In the genomic region with DNA sequence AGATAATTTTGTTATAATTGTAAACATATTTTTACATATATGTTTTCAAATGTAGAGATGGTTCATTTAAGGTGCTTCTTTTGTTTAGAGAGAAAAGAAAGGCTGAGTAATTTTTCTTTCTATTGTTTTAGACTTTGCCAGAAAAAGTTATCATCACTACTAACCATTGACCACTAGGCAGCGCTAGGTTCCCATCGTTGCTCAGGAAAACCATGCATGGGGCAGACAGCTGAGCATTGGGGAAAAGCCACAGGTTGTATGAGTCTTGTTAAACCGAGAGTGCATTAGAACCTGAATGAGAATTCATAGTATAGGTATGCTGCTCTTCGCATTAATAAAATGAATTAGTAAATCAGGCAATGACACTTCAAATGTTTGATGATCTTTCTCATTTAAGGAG, we compare ENCODE assay signal across 10 mouse cellular contexts.
DNase-seq lines count a peak whose midpoint lies in the region; ATAC-seq lines count a peak whose summit lies in the region.
"Had no signal": no experiment of that assay in that cellular context is flagged by ENCODE, and none has a peak within 500 bp of the region (broad histone marks: within the 10 kb centered on the region; RNA-seq: fewer than 3 reads in every experiment).

No protein-coding gene starts in this region.

- no peaks in the 10 kb centered on the region for H3K9me3 ChIP-seq in embryonic facial prominence, embryonic 11.5 days (replicated peaks; ENCODE audit: control insufficient read depth, low read length)
- H3K9me3 ChIP-seq: G1E; heart, embryonic 15.5 days had no signal

- H3K27ac ChIP-seq in embryonic facial prominence, embryonic 11.5 days (replicated peaks; ENCODE audit: low read depth, low read length), result no peak overlapping the region
- H3K27ac ChIP-seq: heart, embryonic 15.5 days had no signal

- WGBS in embryonic facial prominence, embryonic 11.5 days, result 17% methylated on average over 4 of the region's 4 CpGs

- intact Hi-C loops in gastrocnemius, postnatal 14 days (cut with DNase I; ENCODE audit: low total_unique reads), result loop anchor here (10.0 kb wide), 1 partner anchor 1396 kb away; no protein-coding TSS in a partner anchor

- no peaks in the 10 kb centered on the region for H3K4me1 ChIP-seq in embryonic facial prominence, embryonic 11.5 days (ENCODE audit: control insufficient read depth, insufficient read depth, low read length)
- H3K4me1 ChIP-seq: heart, embryonic 15.5 days had no signal

- no peaks in the 10 kb centered on the region for H3K36me3 ChIP-seq in embryonic facial prominence, embryonic 11.5 days (replicated peaks; ENCODE audit: control insufficient read depth, insufficient read depth, low read depth, low read length)
- H3K36me3 ChIP-seq: G1E; heart, embryonic 15.5 days had no signal

- H3K27me3 ChIP-seq in embryonic facial prominence, embryonic 11.5 days (ENCODE audit: control insufficient read depth, insufficient read depth, low read length), result no peaks in the 10 kb centered on the region
- H3K27me3 ChIP-seq: heart, embryonic 15.5 days had no signal

- peak; percentile 8 for DNase-seq in gastrocnemius, postnatal 10 days
- no peak for DNase-seq in gastrocnemius, adult 8-10 months (ENCODE audit: low spot score in 2 of 2)
- DNase-seq in ovary, postnatal 14 days (ENCODE audit: low spot score), result peak; percentile 3
- no peak for DNase-seq in ovary, adult 18-20 months (ENCODE audit: low spot score)
- DNase-seq in embryonic facial prominence, embryonic 11.5 days (ENCODE audit: low spot score), result peak; percentile 62
- peak; percentile 43 to 60 for DNase-seq in layer of hippocampus, postnatal 10 days (ENCODE audit: low spot score in 2 of 2)
- DNase-seq in right cerebral cortex, postnatal 14 days, result peak; percentile 43
- DNase-seq in gastrocnemius, postnatal 14 days, result no peak

- no peak overlapping the region for H3K4me3 ChIP-seq in embryonic facial prominence, embryonic 11.5 days (ENCODE audit: low read depth, low read length)
- H3K4me3 ChIP-seq: heart, embryonic 15.5 days had no signal

- ATAC-seq in embryonic facial prominence, embryonic 11.5 days (replicated peaks; ENCODE audit: insufficient number of reproducible peaks, low FRiP score, low TSS enrichment, low read depth), result no peak; the same call in 1 of the 2 replicates

- no peak overlapping the region for H3K9ac ChIP-seq in embryonic facial prominence, embryonic 11.5 days (replicated peaks; ENCODE audit: low read length)
- H3K9ac ChIP-seq: heart, embryonic 15.5 days had no signal

- no peak overlapping the region for H3K4me2 ChIP-seq in embryonic facial prominence, embryonic 11.5 days (ENCODE audit: low read depth, low read length)
- H3K4me2 ChIP-seq: heart, embryonic 15.5 days had no signal

Comparison
In these comparisons a context has a peak if more than half of its experiments do, and no peak if none do; other contexts are left out.
1. DNase-seq: peak in gastrocnemius, postnatal 10 days (single experiment), ovary, postnatal 14 days (single experiment), embryonic facial prominence, embryonic 11.5 days (single experiment), layer of hippocampus, postnatal 10 days (2 of 2) and right cerebral cortex, postnatal 14 days (single experiment); none in gastrocnemius, adult 8-10 months (0 of 2), ovary, adult 18-20 months (single experiment) and gastrocnemius, postnatal 14 days (single experiment).